In genomic region chr6:126755729-126756411, GRCm38 (mm10) we compare ENCODE assay signal across 14 mouse cellular contexts. TPM values are rescaled to one million over a fixed set of nuclear protein-coding genes. Genes with fewer than 3 reads are reported as not detected.
DNase-seq lines count a peak whose midpoint lies in the region; ATAC-seq and TF ChIP-seq lines count a peak whose summit lies in the region.
"Had no signal": no experiment of that assay in that cellular context is flagged by ENCODE, and none has a peak within 500 bp of the region (broad histone marks: within the 10 kb centered on the region; RNA-seq: fewer than 3 reads in every experiment).

No protein-coding gene starts in this region.

- no peak overlapping the region for H3K27ac ChIP-seq in kidney, embryonic 16.5 days (ENCODE audit: low read length)
- peak overlapping the region; percentile 61; the same call in 1 of the 2 replicates for H3K27ac ChIP-seq in limb, embryonic 11.5 days (replicated peaks; ENCODE audit: low read depth, low read length)

- no peak overlapping the region; the same call in 1 of the 2 replicates for H3K4me2 ChIP-seq in kidney, embryonic 16.5 days (replicated peaks; ENCODE audit: low read depth, low read length)
- H3K4me2 ChIP-seq in limb, embryonic 11.5 days (ENCODE audit: low read depth, severe bottlenecking), result 0 out of 2 replicates have a peak overlapping the region, but pooled peaks have one; percentile 4

- peak; percentile 66 for ATAC-seq in kidney, embryonic 16.5 days (ENCODE audit: low FRiP score, low TSS enrichment)
- ATAC-seq in limb, embryonic 11.5 days (ENCODE audit: insufficient number of reproducible peaks, low FRiP score, low TSS enrichment, low read depth), result peak; percentile 79

- no peaks in the 10 kb centered on the region for H3K36me3 ChIP-seq in kidney, embryonic 16.5 days (ENCODE audit: insufficient read depth, low read length)
- H3K36me3 ChIP-seq in E14TG2a.4 (ENCODE audit: insufficient read depth, low read length), result no peaks in the 10 kb centered on the region
- H3K36me3 ChIP-seq in limb, embryonic 11.5 days (ENCODE audit: control insufficient read depth, insufficient read depth, low read length), result no peaks in the 10 kb centered on the region
- H3K36me3 ChIP-seq: G1E had no signal

- H3K27me3 ChIP-seq in kidney, embryonic 16.5 days (ENCODE audit: insufficient read depth, low read length), result no peaks in the 10 kb centered on the region
- peaks cover 14% of the 10 kb centered on the region for H3K27me3 ChIP-seq in E14TG2a.4 (ENCODE audit: insufficient read depth, low read length)
- H3K27me3 ChIP-seq in limb, embryonic 11.5 days (ENCODE audit: control insufficient read depth, insufficient read depth, low read length), result no peaks in the 10 kb centered on the region

- no peaks in the 10 kb centered on the region for H3K9me3 ChIP-seq in kidney, embryonic 16.5 days (ENCODE audit: low read length)
- H3K9me3 ChIP-seq in E14TG2a.4 (ENCODE audit: low read length), result no peaks in the 10 kb centered on the region
- H3K9me3 ChIP-seq in limb, embryonic 11.5 days (ENCODE audit: control insufficient read depth, low read length), result no peaks in the 10 kb centered on the region

- 11% methylated on average over 8 of the region's 8 CpGs for WGBS in kidney, embryonic 16.5 days
- WGBS in limb, embryonic 11.5 days, result 10% methylated on average over 8 of the region's 8 CpGs

- TF ChIP-seq CTCF in E14TG2a.4 (conservative IDR thresholded peaks at IDR 0.05; ENCODE audit: low read length), result no peak

- no peak overlapping the region for H3K4me3 ChIP-seq in kidney, embryonic 16.5 days (ENCODE audit: low read length)
- H3K4me3 ChIP-seq in E14TG2a.4 (replicated peaks; ENCODE audit: low read length), result peak overlapping the region; percentile 45
- H3K4me3 ChIP-seq in limb, embryonic 11.5 days (ENCODE audit: low read depth, low read length), result no peak overlapping the region
- H3K4me3 ChIP-seq: myocyte had no signal

- DNase-seq in kidney, adult 8-10 months, result no peak
- DNase-seq in embryo, embryonic 10 days (ENCODE audit: low spot score), result peak; percentile 78
- peak; percentile 75 for DNase-seq in limb, embryonic 11.5 days (ENCODE audit: low spot score)
- no peak for DNase-seq in adipocyte (ENCODE audit: low spot score)
- DNase-seq in spleen, postnatal 36 days (ENCODE audit: low spot score in 2 of 2), result no peak
- no peak for DNase-seq in thymus, postnatal 14 days
- DNase-seq: adrenal gland, adult 2 months; kidney, postnatal 25 days; lung, postnatal 4 days; right cerebral cortex, postnatal 25 days had no signal

- peaks cover 14% of the 10 kb centered on the region for H3K4me1 ChIP-seq in kidney, embryonic 16.5 days (ENCODE audit: insufficient read depth, low read length)
- H3K4me1 ChIP-seq in E14TG2a.4 (replicated peaks; ENCODE audit: low read depth, low read length), result peaks cover 22% of the 10 kb centered on the region
- peaks cover 17% of the 10 kb centered on the region for H3K4me1 ChIP-seq in limb, embryonic 11.5 days (ENCODE audit: control insufficient read depth, insufficient read depth, low read length)

- no peak overlapping the region for H3K9ac ChIP-seq in kidney, embryonic 16.5 days (replicated peaks; ENCODE audit: low read length)
- no peak overlapping the region for H3K9ac ChIP-seq in limb, embryonic 11.5 days (ENCODE audit: low read length)

RNA-seq across cellular contexts. Expression of gene Kcna6, which starts 15.4 kb away (rescaled TPM):
- 3.1 and 3.5 TPM in 2 replicates for polyA plus RNA-seq in kidney, embryonic 16.5 days (2015; fragmentation: Nextera tagmentation; extraction: Ambion mirVana)
- polyA plus RNA-seq in limb, embryonic 11.5 days (2014; fragmentation: Nextera tagmentation; extraction: Ambion mirVana), result 5.3 and 6.8 TPM in 2 replicates
- polyA plus RNA-seq: G1E, myocyte had no signal

Comparison
In these comparisons a context has a peak if more than half of its experiments do, and no peak if none do; other contexts are left out.
1. DNase-seq: peak in embryo, embryonic 10 days (single experiment) and limb, embryonic 11.5 days (single experiment); none in kidney, adult 8-10 months (0 of 2), adipocyte (single experiment), spleen, postnatal 36 days (0 of 2) and thymus, postnatal 14 days (single experiment).